Mouse (Mus musculus): ENCODE measurements around the gene Cyfip2. TPM values are rescaled to one million over a fixed set of nuclear protein-coding genes. Genes with fewer than 3 reads are reported as not detected.

Cyfip2 gene
- polyA plus RNA-seq, 1 experiment from 2014 or later = 67.1 TPM

DNA sequence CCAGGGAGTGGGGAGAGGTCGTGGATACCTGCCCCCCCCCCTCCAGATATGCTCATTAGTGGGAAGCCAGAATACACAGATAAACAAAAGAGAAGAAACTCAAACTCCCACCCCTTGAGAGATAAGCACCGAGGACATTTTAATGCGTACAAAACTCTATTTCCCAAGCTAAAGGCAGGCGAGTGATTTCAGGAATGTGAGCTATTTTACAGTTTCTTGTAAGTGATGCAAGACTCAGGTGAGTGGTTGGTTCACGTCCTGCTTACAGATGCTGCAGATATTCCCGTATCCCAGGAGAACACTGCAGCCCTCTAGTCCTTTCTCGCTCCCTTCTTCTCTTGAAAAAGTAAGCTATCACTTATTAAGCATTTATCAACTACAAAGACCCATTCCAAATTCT, 66.3 kb downstream of the Cyfip2 start:
- Histone ChIP-seq H3K4me3 (ENCODE audit: inconsistent target) (no peak overlapping the region), H3K27ac (no peak overlapping the region), H3K79me2 (ENCODE audit: inconsistent target) (no peaks in the 10 kb centered on the region), H3K36me3 (ENCODE audit: inconsistent target) (peaks cover 75% of the 10 kb centered on the region)
- 93% methylated on average over 5 of the region's 7 CpGs for WGBS (ENCODE audit: missing documents)

GRCm38 (mm10) chr11:46245926-46246325, 66.7 kb downstream of the Cyfip2 start:
- 95% methylated on average over 8 of the region's 8 CpGs for WGBS (ENCODE audit: missing documents)
- no peak overlapping the region for H3K4me3 ChIP-seq (ENCODE audit: inconsistent target)
- H3K79me2 ChIP-seq (ENCODE audit: inconsistent target) = no peaks in the 10 kb centered on the region
- no peak overlapping the region for H3K27ac ChIP-seq
- peaks cover 75% of the 10 kb centered on the region for H3K36me3 ChIP-seq (ENCODE audit: inconsistent target)

GRCm38 (mm10) chr11:46244731-46245604, 67.7 kb downstream of the Cyfip2 start:
- Histone ChIP-seq H3K4me3 (ENCODE audit: inconsistent target) (no peak overlapping the region), H3K79me2 (ENCODE audit: inconsistent target) (no peaks in the 10 kb centered on the region), H3K36me3 (ENCODE audit: inconsistent target) (peaks cover 72% of the 10 kb centered on the region), H3K27ac (no peak overlapping the region)
- WGBS (ENCODE audit: missing documents) = 96% methylated on average over 23 of the region's 23 CpGs

DNA sequence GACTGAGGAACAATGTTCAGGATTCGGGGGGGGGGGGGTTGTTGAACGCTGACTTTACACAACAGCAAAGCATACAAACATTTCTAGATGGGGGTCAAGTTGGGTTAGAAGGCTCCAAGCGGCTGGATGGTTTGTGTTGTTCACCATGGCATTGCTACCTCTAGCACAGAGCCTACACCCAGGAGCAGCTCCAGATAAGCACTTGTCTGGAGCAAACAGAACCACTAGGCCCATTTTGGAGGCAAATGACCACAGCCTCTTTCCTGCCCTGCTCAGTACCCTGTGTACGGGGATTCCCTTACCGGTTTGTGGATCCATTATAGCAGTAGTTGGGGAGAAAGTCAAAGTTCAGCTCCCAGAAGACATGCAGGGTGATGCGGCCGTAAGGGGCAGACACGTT, 70.7 kb downstream of the Cyfip2 start:
- no peak overlapping the region for H3K27ac ChIP-seq
- H3K36me3 ChIP-seq (ENCODE audit: inconsistent target) = peaks cover 70% of the 10 kb centered on the region
- H3K4me3 ChIP-seq (ENCODE audit: inconsistent target) = no peak overlapping the region
- 98% methylated on average over 7 of the region's 8 CpGs for WGBS (ENCODE audit: missing documents)
- no peaks in the 10 kb centered on the region for H3K79me2 ChIP-seq (ENCODE audit: inconsistent target)

GRCm38 (mm10) chr11:46241150-46241673, 71.4 kb downstream of the Cyfip2 start:
- peaks cover 64% of the 10 kb centered on the region for H3K36me3 ChIP-seq (ENCODE audit: inconsistent target)
- 89% methylated on average over 7 of the region's 7 CpGs for WGBS (ENCODE audit: missing documents)
- no peaks in the 10 kb centered on the region for H3K79me2 ChIP-seq (ENCODE audit: inconsistent target)
- no peak overlapping the region for H3K4me3 ChIP-seq (ENCODE audit: inconsistent target)
- no peak overlapping the region for H3K27ac ChIP-seq

DNA sequence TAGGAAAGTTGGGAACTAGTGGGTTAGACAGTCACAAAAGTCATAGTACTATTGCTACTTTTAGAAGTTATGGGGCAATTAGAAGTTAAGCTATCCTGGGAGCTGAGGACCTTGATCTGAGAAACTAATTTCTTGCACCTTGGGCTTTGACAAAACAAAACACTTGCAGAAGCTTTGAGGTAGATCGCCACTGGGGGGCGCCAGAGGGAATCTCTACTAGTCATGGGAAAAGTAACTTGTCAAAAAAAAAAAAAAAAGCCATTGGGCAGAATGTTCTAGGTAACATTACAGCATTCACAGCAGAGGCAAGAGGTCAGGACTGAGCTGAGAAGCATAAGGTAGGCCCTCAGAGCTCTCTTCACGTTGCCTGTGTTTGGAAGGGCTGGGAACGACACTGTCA, 75.7 kb downstream of the Cyfip2 start:
- peaks cover 61% of the 10 kb centered on the region for H3K36me3 ChIP-seq (ENCODE audit: inconsistent target)

DNA sequence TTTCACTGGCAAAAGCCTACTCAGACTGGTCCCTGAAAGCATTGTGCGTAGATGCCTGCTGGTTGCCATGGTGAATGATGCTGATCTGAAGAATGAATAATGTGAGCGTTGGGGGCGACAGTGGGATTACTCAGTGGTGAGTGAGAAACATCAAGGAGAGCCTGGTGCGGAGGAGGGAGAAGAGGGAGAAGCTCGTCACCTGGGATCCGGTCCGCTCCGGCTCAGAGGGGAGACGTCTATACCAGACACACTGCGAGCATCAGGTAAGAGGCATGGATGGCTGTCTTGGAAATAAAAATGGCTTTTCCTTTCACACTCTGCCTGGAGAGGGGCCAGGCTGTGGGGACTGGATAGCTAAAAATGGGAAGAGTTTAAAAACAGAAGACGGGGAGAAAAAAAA, 77.3 kb downstream of the Cyfip2 start, which contains the start of gene Fndc9:
Fndc9 (plus strand) TSS at position 198 of the 400 bp plus-strand sequence.
- Histone ChIP-seq H3K36me3 (ENCODE audit: inconsistent target) (peaks cover 48% of the 10 kb centered on the region), H3K79me2 (ENCODE audit: inconsistent target) (no peaks in the 10 kb centered on the region), H3K4me3 (ENCODE audit: inconsistent target) (no peak within 1 kb of the TSS), H3K27ac (no peak within 1 kb of the TSS)
- WGBS (ENCODE audit: missing documents) = 95% methylated on average over 11 of the region's 11 CpGs

More for the DNA sequence above, 75.7 kb downstream of the Cyfip2 start:
- 47% methylated on average over 4 of the region's 4 CpGs for WGBS (ENCODE audit: missing documents)
- no peak overlapping the region for H3K27ac ChIP-seq
- H3K4me3 ChIP-seq (ENCODE audit: inconsistent target) = no peak overlapping the region
- no peaks in the 10 kb centered on the region for H3K79me2 ChIP-seq (ENCODE audit: inconsistent target)

DNA sequence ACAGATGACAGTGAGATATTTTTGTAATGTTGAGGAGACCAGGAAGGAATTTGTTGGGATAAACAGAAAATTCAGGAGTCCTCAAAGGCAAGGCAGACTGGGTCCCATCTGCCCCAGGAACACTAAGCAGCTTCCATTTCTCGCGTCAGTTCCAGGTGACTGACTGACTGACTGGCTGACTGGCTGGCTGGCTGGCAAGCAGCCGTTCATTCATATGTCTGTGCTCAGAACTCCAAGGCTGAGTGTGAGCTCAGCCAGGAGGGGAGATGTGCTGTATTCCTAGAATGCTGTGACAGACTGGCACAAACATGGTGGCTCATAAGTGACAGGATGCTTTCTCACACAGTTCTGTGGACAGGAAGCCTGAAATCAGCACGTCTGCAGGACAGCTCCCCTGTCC, 78.7 kb downstream of the Cyfip2 start:
- peaks cover 37% of the 10 kb centered on the region for H3K36me3 ChIP-seq (ENCODE audit: inconsistent target)
- no peaks in the 10 kb centered on the region for H3K79me2 ChIP-seq (ENCODE audit: inconsistent target)
- H3K27ac ChIP-seq = no peak overlapping the region
- H3K4me3 ChIP-seq (ENCODE audit: inconsistent target) = no peak overlapping the region
- 94% methylated on average over 4 of the region's 4 CpGs for WGBS (ENCODE audit: missing documents)

GRCm38 (mm10) chr11:46232803-46233202, 79.9 kb downstream of the Cyfip2 start:
- WGBS (ENCODE audit: missing documents) = 91% methylated on average over 4 of the region's 4 CpGs
- Histone ChIP-seq H3K79me2 (ENCODE audit: inconsistent target) (no peaks in the 10 kb centered on the region), H3K27ac (no peak overlapping the region), H3K36me3 (ENCODE audit: inconsistent target) (peaks cover 26% of the 10 kb centered on the region), H3K4me3 (ENCODE audit: inconsistent target) (no peak overlapping the region)

GRCm38 (mm10) chr11:46230184-46230583, 82.5 kb downstream of the Cyfip2 start:
- no peak overlapping the region for H3K4me3 ChIP-seq (ENCODE audit: inconsistent target)
- 92% methylated on average over 6 of the region's 6 CpGs for WGBS (ENCODE audit: missing documents)
- H3K27ac ChIP-seq = no peak overlapping the region
- H3K36me3 ChIP-seq (ENCODE audit: inconsistent target) = peaks cover 7% of the 10 kb centered on the region
- H3K79me2 ChIP-seq (ENCODE audit: inconsistent target) = no peaks in the 10 kb centered on the region

- Histone ChIP-seq H3K27ac (no peak overlapping the region), H3K4me3 (ENCODE audit: inconsistent target) (no peak overlapping the region), H3K36me3 (ENCODE audit: inconsistent target) (peaks cover 37% of the 10 kb centered on the region), H3K79me2 (ENCODE audit: inconsistent target) (no peaks in the 10 kb centered on the region)
- WGBS (ENCODE audit: missing documents) = 92% methylated on average over 5 of the region's 5 CpGs
Observed at GRCm38 (mm10) chr11:46225345-46225744, 87.3 kb downstream of the Cyfip2 start.

DNA sequence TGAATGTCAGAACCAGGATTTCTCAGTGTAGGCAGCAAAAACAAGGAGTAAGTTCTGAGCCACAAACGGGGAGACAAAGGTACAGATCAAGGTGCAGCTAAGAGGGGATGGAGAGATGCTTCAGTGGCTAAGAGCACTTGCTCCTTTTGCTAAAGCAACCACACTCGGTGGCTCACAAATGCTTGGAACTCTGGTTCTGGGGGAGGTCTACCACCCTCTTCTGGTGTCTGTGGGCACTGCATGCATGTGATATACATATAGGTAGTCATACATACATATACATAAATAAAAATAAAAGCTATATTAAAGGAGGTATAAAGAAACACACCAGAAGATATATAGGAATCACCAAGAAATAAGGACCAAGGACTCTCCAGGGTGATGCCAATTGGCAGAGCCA, 89.1 kb downstream of the Cyfip2 start:
- H3K36me3 ChIP-seq (ENCODE audit: inconsistent target) = peaks cover 39% of the 10 kb centered on the region
- WGBS (ENCODE audit: missing documents) = 92% methylated on average over 2 of the region's 2 CpGs
- no peak overlapping the region for H3K27ac ChIP-seq
- H3K79me2 ChIP-seq (ENCODE audit: inconsistent target) = no peaks in the 10 kb centered on the region
- no peak overlapping the region for H3K4me3 ChIP-seq (ENCODE audit: inconsistent target)

GRCm38 (mm10) chr11:46220211-46220610, 92.4 kb downstream of the Cyfip2 start:
- 100% methylated on average over 2 of the region's 2 CpGs for WGBS (ENCODE audit: missing documents)
- Histone ChIP-seq H3K36me3 (ENCODE audit: inconsistent target) (peaks cover 45% of the 10 kb centered on the region), H3K27ac (no peak overlapping the region), H3K4me3 (ENCODE audit: inconsistent target) (no peak overlapping the region), H3K79me2 (ENCODE audit: inconsistent target) (no peaks in the 10 kb centered on the region)

DNA sequence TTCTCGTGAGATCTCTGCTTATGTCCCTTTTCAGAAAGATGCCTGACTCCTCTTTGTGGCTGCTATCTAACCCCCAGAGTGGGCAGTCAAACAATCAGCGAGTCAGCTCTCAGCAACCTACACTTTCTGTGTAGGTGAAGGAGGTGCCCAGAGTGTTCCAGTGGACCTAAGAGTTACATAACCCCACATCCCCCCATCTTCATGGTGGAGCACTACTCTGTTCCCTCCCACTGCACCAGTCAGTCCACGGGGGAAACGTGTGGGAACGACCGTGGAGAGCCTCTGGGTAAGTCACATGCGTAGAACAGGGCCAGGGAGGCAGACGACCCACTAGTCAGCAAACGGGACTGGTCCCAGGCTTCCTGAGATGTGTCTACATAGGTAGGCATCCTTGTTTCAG, 93.3 kb downstream of the Cyfip2 start:
- H3K36me3 ChIP-seq (ENCODE audit: inconsistent target) = peaks cover 44% of the 10 kb centered on the region
- 95% methylated on average over 9 of the region's 9 CpGs for WGBS (ENCODE audit: missing documents)
- H3K79me2 ChIP-seq (ENCODE audit: inconsistent target) = no peaks in the 10 kb centered on the region

GRCm38 (mm10) chr11:46218584-46218983, 94.1 kb downstream of the Cyfip2 start:
- Histone ChIP-seq H3K4me3 (ENCODE audit: inconsistent target) (no peak overlapping the region), H3K27ac (no peak overlapping the region), H3K36me3 (ENCODE audit: inconsistent target) (peaks cover 36% of the 10 kb centered on the region), H3K79me2 (ENCODE audit: inconsistent target) (no peaks in the 10 kb centered on the region)
- 94% methylated on average over 5 of the region's 5 CpGs for WGBS (ENCODE audit: missing documents)

More for the DNA sequence above, 93.3 kb downstream of the Cyfip2 start:
- Histone ChIP-seq H3K4me3 (ENCODE audit: inconsistent target) (no peak overlapping the region), H3K27ac (no peak overlapping the region)

Data from macrophage (primary cell).